Mouse (Mus musculus) spleen, adult 12 weeks (tissue): ENCODE data around the gene Copz2.
"Not testable (repeated sequence)": the region's sequence is repeated elsewhere in the genome, so short reads cannot be mapped to it uniquely, and the experiment has no call there.

Source experiments
- DNase-seq: peaks from one replicate; pipeline ENCODE4 v3.0.0; 2022; ENCODE audit warnings: low spot score

Copz2 gene

GRCm38 (mm10) chr11:96829403-96829812, 20.3 kb upstream of the Copz2 start:
- peak; percentile 79 for DNase-seq

- peak; percentile 94 for DNase-seq
Measured at GRCm38 (mm10) chr11:96829813-96830538, 19.7 kb upstream of the Copz2 start, which contains the start of gene Nfe2l1. TSS of gene Nfe2l1 (minus strand) at chr11:96829968.

GRCm38 (mm10) chr11:96830539-96831216, 19.0 kb upstream of the Copz2 start:
- DNase-seq = no peak

GRCm38 (mm10) chr11:96831516-96831915, 18.2 kb upstream of the Copz2 start:
- no peak for DNase-seq

GRCm38 (mm10) chr11:96832541-96832940, 17.1 kb upstream of the Copz2 start:
- no peak for DNase-seq

- DNase-seq = no peak
Measured at GRCm38 (mm10) chr11:96832973-96833372, 16.7 kb upstream of the Copz2 start.

- DNase-seq = no peak
Measured at GRCm38 (mm10) chr11:96834127-96834526, 15.5 kb upstream of the Copz2 start.

GRCm38 (mm10) chr11:96837298-96837697, 12.4 kb upstream of the Copz2 start:
- DNase-seq = no peak

GRCm38 (mm10) chr11:96838341-96838740, 11.3 kb upstream of the Copz2 start:
- no peak for DNase-seq

GRCm38 (mm10) chr11:96839428-96839827, 10.2 kb upstream of the Copz2 start:
- no peak for DNase-seq

GRCm38 (mm10) chr11:96839877-96840276, 9.8 kb upstream of the Copz2 start:
- DNase-seq = no peak

- DNase-seq = no peak
Measured at GRCm38 (mm10) chr11:96840290-96840689, 9.4 kb upstream of the Copz2 start.

GRCm38 (mm10) chr11:96843627-96844026, 6.0 kb upstream of the Copz2 start:
- DNase-seq = no peak

GRCm38 (mm10) chr11:96847240-96847639, 2.4 kb upstream of the Copz2 start:
- DNase-seq = no peak

- DNase-seq = no peak
Measured at GRCm38 (mm10) chr11:96848694-96849093, 976 bp upstream of the Copz2 start.

- not testable (repeated sequence) for DNase-seq
Measured at GRCm38 (mm10) chr11:96849145-96849544, 525 bp upstream of the Copz2 start.

- no peak for DNase-seq
Measured at GRCm38 (mm10) chr11:96857446-96857845, 7.8 kb downstream of the Copz2 start.

GRCm38 (mm10) chr11:96859635-96860034, 10.0 kb downstream of the Copz2 start:
- DNase-seq = no peak

GRCm38 (mm10) chr11:96860564-96860963, 10.9 kb downstream of the Copz2 start:
- peak; percentile 58 for DNase-seq

GRCm38 (mm10) chr11:96861446-96861845, 11.8 kb downstream of the Copz2 start:
- no peak for DNase-seq

- peak; percentile 89 for DNase-seq
Measured at GRCm38 (mm10) chr11:96861878-96862289, 12.2 kb downstream of the Copz2 start.

GRCm38 (mm10) chr11:96862534-96862933, 12.9 kb downstream of the Copz2 start:
- DNase-seq = no peak

- no peak for DNase-seq
Measured at GRCm38 (mm10) chr11:96863206-96863995, 13.7 kb downstream of the Copz2 start.
